Mouse (Mus musculus) ovary, adult 2 months (tissue): ENCODE results near the gene Adig. TPM values are rescaled to one million over a fixed set of nuclear protein-coding genes. Genes with fewer than 3 reads are reported as not detected.

Experiments used
- polyA plus RNA-seq: library from polyadenylated mRNA; depleted of rRNA; stranded (reverse); fragments of >200 nt; gene quantifications from 2 replicates; pipeline ENCODE4 v1.2.3, GENCODE M21; 2012; rRNA removed

The Adig gene
- polyA plus RNA-seq, result 17.3 and 17.9 TPM in 2 replicates

DNA sequence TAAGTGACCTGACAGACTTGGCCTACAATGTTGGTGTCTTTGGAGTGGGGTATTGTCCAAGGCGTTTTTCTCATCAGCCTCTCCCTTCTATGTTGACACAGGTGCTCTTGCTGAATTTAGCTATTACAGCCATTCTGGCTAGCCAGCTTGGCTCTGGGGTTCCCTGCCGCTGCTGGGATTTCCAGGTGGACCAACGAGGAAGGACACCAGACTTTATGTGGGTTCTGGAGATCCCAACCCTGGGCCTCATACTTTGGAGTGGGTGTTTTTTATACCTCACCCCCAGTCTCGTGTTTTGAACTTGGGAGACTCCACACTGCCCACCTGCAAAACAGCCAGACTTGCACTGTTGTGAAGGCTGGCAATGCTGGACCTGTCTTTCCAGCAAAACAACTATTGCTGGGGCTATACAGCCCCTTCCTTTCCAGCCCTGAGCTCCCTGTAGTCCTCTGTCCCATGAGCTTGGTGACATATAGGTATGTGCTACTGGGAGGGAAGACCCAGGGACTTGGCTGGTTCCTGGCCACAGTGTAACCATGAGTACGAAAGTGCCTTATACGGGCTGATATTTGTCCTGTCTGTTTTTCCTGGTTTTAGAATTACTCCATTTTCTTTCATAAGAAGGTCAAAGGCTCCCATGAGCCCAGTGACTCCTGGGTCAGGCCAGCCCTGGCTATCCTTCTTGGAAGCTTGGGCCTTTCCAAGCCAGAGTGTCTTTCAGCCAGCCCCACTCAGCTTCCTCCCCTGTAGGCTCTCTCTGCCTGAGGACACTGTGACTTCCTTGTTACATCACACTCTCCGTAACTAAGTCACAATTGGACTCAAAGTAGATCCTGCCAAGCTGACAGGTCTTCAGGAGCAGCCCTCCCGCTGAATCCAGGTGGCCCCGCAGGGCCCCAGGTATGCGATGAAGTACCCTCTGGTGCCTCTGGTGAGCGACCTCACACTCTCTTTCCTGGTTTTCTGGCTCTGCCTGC lies at the start of gene Adig:
Gene Adig (plus strand): TSS at position 777 of the 977 bp plus-strand sequence.

GRCm38 (mm10) chr2:158512528-158512927 lies 10.1 kb downstream of the Adig start, which contains the start of gene Arhgap40:
Gene Arhgap40 (plus strand): TSS chr2:158512796.

Other genes with a start within 250 kb of the Adig start
- gene Bpi, start 244.5 kb upstream of the Adig start, polyA plus RNA-seq, result 0.21 TPM in 1 of 2 replicates, not detected in the other
- 163 and 175 TPM in 2 replicates for gene Lbp, start 196.1 kb upstream of the Adig start, polyA plus RNA-seq
- 23.0 and 32.9 TPM in 2 replicates for gene Snhg11, start 127.0 kb upstream of the Adig start, polyA plus RNA-seq
- 30.2 and 32.1 TPM in 2 replicates for gene Ralgapb, start 92.8 kb upstream of the Adig start, polyA plus RNA-seq
- 2.3 and 2.7 TPM in 2 replicates for gene Arhgap40, start 10.2 kb downstream of the Adig start, polyA plus RNA-seq
- gene Slc32a1, start 108.2 kb downstream of the Adig start, polyA plus RNA-seq, result not detected in 2 replicates
- 11.6 and 14.3 TPM in 2 replicates for gene Actr5, start 122.3 kb downstream of the Adig start, polyA plus RNA-seq
- 6.1 and 7.8 TPM in 2 replicates for gene Ppp1r16b, start 162.8 kb downstream of the Adig start, polyA plus RNA-seq